Mouse (Mus musculus): ENCODE results near the gene Prr12. TPM values are rescaled to one million over a fixed set of nuclear protein-coding genes. Genes with fewer than 3 reads are reported as not detected.

The Prr12 gene
- polyA plus RNA-seq, 1 experiment from 2014 or later = 13.8 TPM

- no peak for ATAC-seq (ENCODE audit: low FRiP score)
- no peak overlapping the region for H3K4me2 ChIP-seq
- 86% methylated on average over 30 of the region's 30 CpGs for WGBS
Observed at GRCm38 (mm10) chr7:45076501-45076900, 23.8 kb upstream of the Prr12 start.

GRCm38 (mm10) chr7:45075405-45075804, 22.7 kb upstream of the Prr12 start:
- H3K27me3 ChIP-seq = no peaks in the 10 kb centered on the region
- ATAC-seq (ENCODE audit: low FRiP score) = no peak
- H3K4me3 ChIP-seq = no peak overlapping the region
- no peaks in the 10 kb centered on the region for H3K9me3 ChIP-seq
- no peak overlapping the region for H3K4me2 ChIP-seq
- H3K36me3 ChIP-seq = peaks cover 44% of the 10 kb centered on the region
- H3K4me1 ChIP-seq (replicated peaks) = no peaks in the 10 kb centered on the region
- H3K27ac ChIP-seq = no peak overlapping the region
- H3K9ac ChIP-seq = 0 out of 2 replicates have a peak overlapping the region, but pooled peaks have one; percentile 11
- WGBS = 90% methylated on average over 4 of the region's 4 CpGs

More at GRCm38 (mm10) chr7:45076501-45076900, 23.8 kb upstream of the Prr12 start:
- Histone ChIP-seq H3K27ac (no peak overlapping the region), H3K9ac (no peak overlapping the region), H3K36me3 (peaks cover 44% of the 10 kb centered on the region), H3K27me3 (no peaks in the 10 kb centered on the region), H3K4me3 (no peak overlapping the region), H3K9me3 (no peaks in the 10 kb centered on the region), H3K4me1 (replicated peaks) (no peaks in the 10 kb centered on the region)

GRCm38 (mm10) chr7:45073949-45074348, 21.3 kb upstream of the Prr12 start:
- Histone ChIP-seq H3K36me3 (peaks cover 44% of the 10 kb centered on the region), H3K27ac (no peak overlapping the region), H3K4me2 (no peak overlapping the region), H3K9ac (no peak overlapping the region), H3K4me3 (no peak overlapping the region), H3K9me3 (no peaks in the 10 kb centered on the region), H3K27me3 (no peaks in the 10 kb centered on the region), H3K4me1 (replicated peaks) (no peaks in the 10 kb centered on the region)
- WGBS = 93% methylated on average over 12 of the region's 12 CpGs
- ATAC-seq (ENCODE audit: low FRiP score) = no peak

DNA sequence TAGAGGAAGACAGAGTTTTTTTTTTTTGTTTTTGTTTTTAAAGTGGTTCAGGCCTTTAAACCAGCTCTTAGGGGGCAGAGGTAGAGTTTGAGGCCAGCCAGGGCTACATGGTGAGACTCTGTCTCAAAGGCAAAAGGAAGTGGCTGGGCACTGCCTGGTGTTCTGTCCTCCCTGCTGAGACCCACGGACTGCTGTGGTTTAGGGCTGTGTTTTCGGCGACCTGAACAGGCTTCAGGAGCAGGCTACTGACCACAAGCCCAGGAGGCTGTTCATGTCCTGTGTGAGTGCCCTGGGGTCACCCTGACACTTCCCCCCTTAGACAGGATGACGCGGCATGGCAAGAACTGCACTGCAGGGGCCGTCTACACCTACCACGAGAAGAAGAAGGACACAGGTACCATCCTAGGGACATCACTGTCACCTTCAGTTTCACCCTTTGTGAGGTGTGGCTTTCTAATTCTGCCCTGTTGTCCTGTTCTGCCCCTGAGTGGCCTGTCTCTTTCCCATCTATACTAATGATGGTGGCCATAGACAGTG, 20.6 kb upstream of the Prr12 start:
- H3K36me3 ChIP-seq = peaks cover 44% of the 10 kb centered on the region
- no peak overlapping the region for H3K9ac ChIP-seq
- no peak for ATAC-seq (ENCODE audit: low FRiP score)

GRCm38 (mm10) chr7:45072230-45072629, 19.5 kb upstream of the Prr12 start:
- WGBS = 81% methylated on average over 2 of the region's 2 CpGs

More for the DNA sequence above, 20.6 kb upstream of the Prr12 start:
- H3K9me3 ChIP-seq = no peaks in the 10 kb centered on the region
- H3K4me1 ChIP-seq (replicated peaks) = no peaks in the 10 kb centered on the region
- H3K27me3 ChIP-seq = no peaks in the 10 kb centered on the region
- H3K27ac ChIP-seq = no peak overlapping the region
- H3K4me2 ChIP-seq = no peak overlapping the region
- 83% methylated on average over 7 of the region's 7 CpGs for WGBS
- H3K4me3 ChIP-seq = no peak overlapping the region

GRCm38 (mm10) chr7:45069671-45070070, 17.0 kb upstream of the Prr12 start:
- no peak for ATAC-seq (ENCODE audit: low FRiP score)
- Histone ChIP-seq H3K4me2 (no peak overlapping the region), H3K36me3 (peaks cover 13% of the 10 kb centered on the region), H3K4me1 (replicated peaks) (0 out of 2 replicates have a peak, but pooled peaks cover 1% of the 10 kb centered on the region), H3K27me3 (no peaks in the 10 kb centered on the region), H3K27ac (no peak overlapping the region), H3K4me3 (no peak overlapping the region), H3K9ac (no peak overlapping the region), H3K9me3 (no peaks in the 10 kb centered on the region)
- WGBS = 98% methylated on average over 2 of the region's 2 CpGs

More at GRCm38 (mm10) chr7:45072230-45072629, 19.5 kb upstream of the Prr12 start:
- no peak overlapping the region for H3K4me2 ChIP-seq
- H3K9me3 ChIP-seq = no peaks in the 10 kb centered on the region
- peaks cover 37% of the 10 kb centered on the region for H3K36me3 ChIP-seq
- no peak overlapping the region for H3K4me3 ChIP-seq
- H3K27ac ChIP-seq = no peak overlapping the region
- H3K4me1 ChIP-seq (replicated peaks) = no peaks in the 10 kb centered on the region
- no peak for ATAC-seq (ENCODE audit: low FRiP score)
- H3K27me3 ChIP-seq = no peaks in the 10 kb centered on the region
- H3K9ac ChIP-seq = no peak overlapping the region

DNA sequence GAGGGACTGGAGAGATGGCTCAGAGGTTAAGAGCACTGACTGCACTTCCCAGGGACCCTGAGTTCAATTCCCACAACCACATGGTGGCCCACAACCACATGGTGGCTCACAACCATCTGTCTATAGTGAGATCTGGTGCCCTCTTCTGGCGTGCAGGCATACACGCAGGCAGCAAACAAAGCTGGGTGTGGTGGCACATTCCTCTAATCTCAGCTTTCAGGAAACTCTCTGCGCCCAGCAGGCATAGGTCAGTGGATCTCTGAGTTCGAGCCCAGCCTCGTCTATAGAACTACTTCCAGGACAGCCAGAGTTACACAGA, 15.3 kb upstream of the Prr12 start:
- Histone ChIP-seq H3K4me3 (no peak overlapping the region), H3K9me3 (no peaks in the 10 kb centered on the region), H3K36me3 (no peaks in the 10 kb centered on the region), H3K27ac (no peak overlapping the region), H3K4me2 (no peak overlapping the region), H3K27me3 (no peaks in the 10 kb centered on the region), H3K4me1 (replicated peaks) (peaks cover 17% of the 10 kb centered on the region), H3K9ac (no peak overlapping the region)
- 36% methylated on average over 5 of the region's 5 CpGs for WGBS
- ATAC-seq (ENCODE audit: low FRiP score) = no peak

DNA sequence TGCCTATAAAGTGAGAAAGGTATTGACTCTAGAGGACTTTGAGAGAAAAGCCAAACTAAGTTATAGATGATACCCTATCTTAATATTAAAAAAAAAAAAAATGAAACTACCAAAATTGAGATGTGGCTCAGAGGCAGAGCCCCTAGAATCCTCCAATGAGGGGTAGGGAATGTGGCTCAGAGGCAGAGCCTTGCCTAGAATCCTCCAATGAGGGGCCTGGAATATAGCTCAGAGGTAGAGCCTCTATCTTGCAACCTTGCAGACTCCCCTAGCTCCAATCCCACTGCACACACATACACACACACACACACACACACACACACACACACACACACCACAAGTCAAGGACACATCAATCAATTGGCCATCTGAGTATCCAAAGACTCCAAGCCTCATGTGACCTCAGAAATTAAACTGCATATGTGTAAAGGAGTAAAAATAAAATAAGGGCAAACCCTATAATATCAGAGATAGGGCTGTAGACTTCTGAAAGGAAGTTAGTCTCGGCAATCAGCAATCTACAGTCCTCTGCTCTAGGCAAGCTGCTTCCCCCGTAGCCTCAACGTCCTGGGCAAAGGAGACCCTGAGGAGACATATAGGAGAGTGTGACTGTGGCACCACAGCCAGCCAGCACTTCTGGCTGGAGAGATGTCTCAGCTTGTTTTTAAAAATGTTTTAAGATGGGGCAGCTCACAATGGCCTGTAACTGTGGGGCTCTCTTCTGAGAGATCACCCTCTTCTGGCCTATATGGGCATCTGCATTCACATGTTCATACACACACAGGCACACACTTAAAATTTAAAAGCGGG, 14.7 kb upstream of the Prr12 start:
- Histone ChIP-seq H3K4me2 (no peak overlapping the region), H3K9me3 (no peaks in the 10 kb centered on the region), H3K4me1 (replicated peaks) (peaks cover 18% of the 10 kb centered on the region), H3K27ac (no peak overlapping the region), H3K4me3 (no peak overlapping the region), H3K9ac (no peak overlapping the region), H3K27me3 (no peaks in the 10 kb centered on the region), H3K36me3 (no peaks in the 10 kb centered on the region)
- ATAC-seq (ENCODE audit: low FRiP score) = no peak
- WGBS = 81% methylated on average over 4 of the region's 4 CpGs

- Histone ChIP-seq H3K36me3 (no peaks in the 10 kb centered on the region), H3K9ac (peak within 1 kb of the TSS; percentile 61), H3K9me3 (no peaks in the 10 kb centered on the region), H3K4me2 (peak within 1 kb of the TSS; percentile 61), H3K4me1 (replicated peaks) (peaks cover 48% of the 10 kb centered on the region), H3K27me3 (no peaks in the 10 kb centered on the region), H3K27ac (peak within 1 kb of the TSS; percentile 88), H3K4me3 (peak within 1 kb of the TSS; percentile 50)
- peak; percentile 89 for ATAC-seq (ENCODE audit: low FRiP score)
- under 1% methylated on average over 31 of the region's 31 CpGs for WGBS
Observed at GRCm38 (mm10) chr7:45062239-45062835, 9.7 kb upstream of the Prr12 start, which contains the start of the genes Nosip and Prrg2. TSS of gene Nosip (plus strand) at chr7:45062429. TSS of gene Prrg2 (minus strand) at chr7:45062677.

- Histone ChIP-seq H3K9ac (peak overlapping the region; percentile 55), H3K27me3 (no peaks in the 10 kb centered on the region), H3K9me3 (no peaks in the 10 kb centered on the region), H3K4me3 (peak overlapping the region; percentile 50), H3K27ac (peak overlapping the region; percentile 14; the same call in 1 of the 2 replicates), H3K4me1 (replicated peaks) (peaks cover 48% of the 10 kb centered on the region), H3K4me2 (peak overlapping the region; percentile 47), H3K36me3 (no peaks in the 10 kb centered on the region)
- 15% methylated on average over 11 of the region's 11 CpGs for WGBS
- ATAC-seq (ENCODE audit: low FRiP score) = no peak
Observed at GRCm38 (mm10) chr7:45061532-45062075, 8.9 kb upstream of the Prr12 start.

- no peaks in the 10 kb centered on the region for H3K27me3 ChIP-seq
- no peak overlapping the region for H3K4me3 ChIP-seq
- no peak overlapping the region for H3K4me2 ChIP-seq
- H3K36me3 ChIP-seq = no peaks in the 10 kb centered on the region
- no peak for ATAC-seq (ENCODE audit: low FRiP score)
- no peak overlapping the region for H3K27ac ChIP-seq
- WGBS = 87% methylated on average over 6 of the region's 6 CpGs
- peaks cover 48% of the 10 kb centered on the region for H3K4me1 ChIP-seq (replicated peaks)
- H3K9me3 ChIP-seq = no peaks in the 10 kb centered on the region
- no peak overlapping the region for H3K9ac ChIP-seq
Observed at GRCm38 (mm10) chr7:45060632-45061122, 8.0 kb upstream of the Prr12 start.

Data from hindbrain, embryonic 13.5 days (tissue).